In genomic region chr2:32095351-32096121, GRCm38 (mm10) we compare ENCODE assay signal across 8 mouse cellular contexts. TPM values are rescaled to one million over a fixed set of nuclear protein-coding genes. Genes with fewer than 3 reads are reported as not detected.
DNase-seq lines count a peak whose midpoint lies in the region; ATAC-seq lines count a peak whose summit lies in the region.

Gene Plpp7 (plus strand): TSS chr2:32095528.

- ATAC-seq in hindbrain, embryonic 12.5 days (ENCODE audit: low FRiP score), result peak; percentile 94
- ATAC-seq in lung, embryonic 15.5 days (ENCODE audit: borderline replicate concordance, extremely low read depth, low FRiP score, low TSS enrichment), result peak; percentile 59; the same call in 1 of the 2 replicates

- H3K27ac ChIP-seq in hindbrain, embryonic 12.5 days, result peak within 1 kb of the TSS; percentile 80
- no peak within 1 kb of the TSS for H3K27ac ChIP-seq in lung, embryonic 15.5 days

- peaks cover 7% of the 10 kb centered on the region; the same call in 1 of the 2 replicates for H3K36me3 ChIP-seq in hindbrain, embryonic 12.5 days
- H3K36me3 ChIP-seq in lung, embryonic 15.5 days, result no peaks in the 10 kb centered on the region

- H3K4me3 ChIP-seq in hindbrain, embryonic 12.5 days, result peak within 1 kb of the TSS; percentile 42
- peak within 1 kb of the TSS; percentile 33 for H3K4me3 ChIP-seq in lung, embryonic 15.5 days

- H3K9ac ChIP-seq in hindbrain, embryonic 12.5 days, result peak within 1 kb of the TSS; percentile 72
- H3K9ac ChIP-seq in lung, embryonic 15.5 days, result peak within 1 kb of the TSS; percentile 40

- peak; percentile 35 for DNase-seq in ZHBTc4 (ENCODE audit: low read depth, low spot score)
- DNase-seq in cerebellum, postnatal 25 days, result peak; percentile 87
- DNase-seq in frontal cortex, postnatal 36 days (ENCODE audit: low spot score in 2 of 2), result peak; percentile 84 to 91
- peak; percentile 82 to 89 for DNase-seq in layer of hippocampus, postnatal 14 days (ENCODE audit: low spot score in 2 of 2)
- DNase-seq in ovary, postnatal 10 days (ENCODE audit: low spot score), result peak; percentile 41
- no peak for DNase-seq in thymus, postnatal 10 days (ENCODE audit: low spot score in 2 of 2)

- peaks cover 4% of the 10 kb centered on the region; the same call in 1 of the 2 replicates for H3K27me3 ChIP-seq in hindbrain, embryonic 12.5 days
- no peaks in the 10 kb centered on the region for H3K27me3 ChIP-seq in lung, embryonic 15.5 days

- no peaks in the 10 kb centered on the region; the same call in 1 of the 2 replicates for H3K9me3 ChIP-seq in hindbrain, embryonic 12.5 days (replicated peaks)
- no peaks in the 10 kb centered on the region for H3K9me3 ChIP-seq in lung, embryonic 15.5 days

- H3K4me2 ChIP-seq in hindbrain, embryonic 12.5 days (replicated peaks), result peak within 1 kb of the TSS; percentile 70
- H3K4me2 ChIP-seq in lung, embryonic 15.5 days, result peak within 1 kb of the TSS; percentile 51

- H3K4me1 ChIP-seq in hindbrain, embryonic 12.5 days, result peaks cover 19% of the 10 kb centered on the region
- H3K4me1 ChIP-seq in lung, embryonic 15.5 days, result peaks cover 3% of the 10 kb centered on the region; the same call in 1 of the 2 replicates

- 45% methylated on average over 22 of the region's 22 CpGs for WGBS in hindbrain, embryonic 12.5 days
- 46% methylated on average over 22 of the region's 22 CpGs for WGBS in lung, embryonic 15.5 days

RNA-seq across cellular contexts. Expression of gene Plpp7, which starts in this region (rescaled TPM):
- 11.1 and 11.5 TPM in 2 replicates for polyA plus RNA-seq in hindbrain, embryonic 12.5 days (2016; fragmentation: Nextera tagmentation; extraction: Ambion mirVana)
- total RNA-seq in layer of hippocampus, postnatal 14 days (2021), result 10 to 100 TPM; 20.2 to 21.5 TPM
- polyA plus RNA-seq in lung, embryonic 15.5 days (2015; fragmentation: Nextera tagmentation; extraction: Ambion mirVana), result 3.9 and 4.2 TPM in 2 replicates

Comparison
In these comparisons a context has a peak if more than half of its experiments do, and no peak if none do; other contexts are left out.
1. DNase-seq: peak in ZHBTc4 (single experiment), cerebellum, postnatal 25 days (2 of 2), frontal cortex, postnatal 36 days (2 of 2), layer of hippocampus, postnatal 14 days (2 of 2) and ovary, postnatal 10 days (single experiment); none in thymus, postnatal 10 days (0 of 2).